Mouse (Mus musculus): ENCODE data around the gene Gsk3b.
A peak's percentile ranks its signal among the peaks of the same experiment; 100 is the strongest.
"Not testable (repeated sequence)": the region's sequence is repeated elsewhere in the genome, so short reads cannot be mapped to it uniquely, and the experiment has no call there.

The Gsk3b gene

GRCm38 (mm10) chr16:38191460-38191859, 102.7 kb downstream of the Gsk3b start:
- DNase-seq: no peak

GRCm38 (mm10) chr16:38192640-38193039, 103.8 kb downstream of the Gsk3b start:
- DNase-seq: no peak

- DNase-seq: no peak
These were observed 108.5 kb downstream of the Gsk3b start for GRCm38 (mm10) chr16:38197299-38197698.

GRCm38 (mm10) chr16:38205272-38205671, 116.5 kb downstream of the Gsk3b start:
- DNase-seq: no peak

DNA sequence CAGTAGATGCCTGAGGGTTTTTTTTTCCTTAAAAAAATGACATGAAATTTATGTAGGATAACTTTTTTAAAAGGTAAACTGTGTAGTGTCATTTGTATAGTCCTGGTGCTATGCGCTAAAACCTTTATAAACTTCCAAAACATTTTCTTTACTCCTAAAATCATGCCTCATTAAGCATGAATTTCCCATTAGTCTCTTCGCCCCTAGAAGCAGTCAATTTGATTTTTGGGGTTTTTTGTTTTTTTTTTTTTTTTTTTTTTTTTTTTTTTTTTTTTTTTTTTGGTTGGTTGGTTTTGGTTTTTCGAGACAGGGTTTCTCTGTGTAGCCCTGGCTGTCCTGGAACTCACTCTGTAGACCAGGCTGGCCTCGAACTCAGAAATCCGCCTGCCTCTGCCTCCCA, 133.7 kb downstream of the Gsk3b start:
- DNase-seq: not testable (repeated sequence)

DNA sequence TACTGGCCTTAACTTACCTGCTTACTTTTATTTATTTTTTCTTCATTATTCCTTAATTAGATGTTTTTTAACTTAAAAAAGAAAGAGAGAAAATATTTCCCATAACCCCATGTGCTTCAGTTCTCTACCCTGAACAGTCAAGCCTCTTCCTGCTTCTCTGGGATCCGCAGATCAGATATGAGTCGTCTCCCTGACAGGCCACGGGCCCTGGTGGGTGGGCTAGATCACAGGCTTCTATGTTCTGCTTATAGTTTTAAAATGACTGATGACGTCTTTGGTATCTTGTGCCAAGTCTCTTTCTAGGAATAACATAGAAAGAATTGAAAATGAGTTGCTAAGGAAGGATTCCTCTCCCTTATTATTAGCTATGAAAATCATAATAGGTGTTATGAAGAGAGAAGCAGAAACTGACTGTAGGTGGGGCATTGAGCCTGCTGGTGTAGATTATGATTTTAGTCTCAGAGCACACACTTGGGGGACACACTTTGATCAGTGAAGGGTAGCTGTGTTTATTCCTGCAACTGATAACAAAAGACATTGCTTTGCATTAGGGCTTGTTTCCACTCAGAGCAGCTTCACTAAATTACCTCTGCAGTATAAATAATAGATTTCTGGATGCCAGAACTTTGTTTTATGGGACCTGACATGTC, 148.3 kb downstream of the Gsk3b start:
- no peak for DNase-seq

DNA sequence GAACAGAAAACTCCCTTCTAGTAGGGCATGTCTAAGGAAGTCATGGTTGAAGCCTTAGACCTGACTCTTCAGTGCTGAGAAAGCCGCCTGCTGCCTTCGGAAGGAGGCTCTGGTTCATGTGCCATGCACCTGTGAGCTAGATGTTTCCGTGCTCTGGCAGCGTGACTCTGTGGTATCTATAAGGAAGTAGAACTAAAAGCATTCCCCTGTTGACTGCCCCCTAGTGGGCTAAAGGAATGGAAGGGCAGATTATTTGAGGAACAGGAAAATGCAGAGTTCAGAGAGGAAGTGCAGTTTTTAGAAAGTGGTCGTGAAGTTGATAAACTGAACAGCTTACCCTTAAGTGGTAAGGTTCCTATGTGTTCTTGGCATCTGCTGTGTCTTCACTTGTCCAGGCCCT, 150.9 kb downstream of the Gsk3b start:
- peak; percentile 20 for DNase-seq

- no peak for DNase-seq
These were observed 151.4 kb downstream of the Gsk3b start for GRCm38 (mm10) chr16:38240167-38240566.

DNA sequence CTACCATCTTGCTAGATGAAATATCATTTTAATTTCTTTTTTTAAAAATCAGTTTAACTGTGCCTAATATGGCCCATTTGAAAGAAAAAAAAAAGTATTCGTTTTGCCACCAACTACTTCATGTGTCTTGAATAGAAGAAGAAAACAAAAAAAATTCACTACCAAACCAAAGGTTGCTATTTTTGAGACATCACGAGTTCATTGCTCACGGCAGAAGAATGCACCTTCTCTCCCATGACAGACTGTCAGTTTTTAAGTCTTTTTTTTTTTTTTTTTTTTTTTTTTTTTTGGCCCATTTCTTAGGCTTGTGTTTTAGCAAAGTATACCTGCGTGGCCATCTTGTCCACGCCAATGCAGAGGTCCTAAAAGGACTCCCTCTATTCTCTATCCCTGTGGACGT, 155.3 kb downstream of the Gsk3b start:
- DNase-seq: no peak

DNA sequence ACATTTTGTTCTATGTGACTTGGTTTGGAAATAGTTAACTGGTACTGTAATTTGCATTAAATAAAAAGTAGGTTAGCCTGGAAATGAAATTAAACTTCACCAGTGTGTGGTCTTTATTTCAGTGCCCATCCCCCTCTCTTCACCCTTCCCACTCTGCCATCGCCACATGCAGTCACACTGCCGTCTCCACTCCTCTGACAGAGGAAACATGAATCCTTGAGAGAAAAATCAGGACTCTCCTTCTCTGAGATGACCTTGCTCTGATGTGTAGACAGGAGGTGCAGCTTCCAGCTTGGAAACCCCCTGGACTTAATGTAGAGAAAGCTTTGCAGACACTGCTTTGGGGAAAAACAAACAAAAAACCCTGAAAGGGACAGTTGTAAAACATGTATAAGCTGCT, 156.6 kb downstream of the Gsk3b start:
- DNase-seq: no peak

DNA sequence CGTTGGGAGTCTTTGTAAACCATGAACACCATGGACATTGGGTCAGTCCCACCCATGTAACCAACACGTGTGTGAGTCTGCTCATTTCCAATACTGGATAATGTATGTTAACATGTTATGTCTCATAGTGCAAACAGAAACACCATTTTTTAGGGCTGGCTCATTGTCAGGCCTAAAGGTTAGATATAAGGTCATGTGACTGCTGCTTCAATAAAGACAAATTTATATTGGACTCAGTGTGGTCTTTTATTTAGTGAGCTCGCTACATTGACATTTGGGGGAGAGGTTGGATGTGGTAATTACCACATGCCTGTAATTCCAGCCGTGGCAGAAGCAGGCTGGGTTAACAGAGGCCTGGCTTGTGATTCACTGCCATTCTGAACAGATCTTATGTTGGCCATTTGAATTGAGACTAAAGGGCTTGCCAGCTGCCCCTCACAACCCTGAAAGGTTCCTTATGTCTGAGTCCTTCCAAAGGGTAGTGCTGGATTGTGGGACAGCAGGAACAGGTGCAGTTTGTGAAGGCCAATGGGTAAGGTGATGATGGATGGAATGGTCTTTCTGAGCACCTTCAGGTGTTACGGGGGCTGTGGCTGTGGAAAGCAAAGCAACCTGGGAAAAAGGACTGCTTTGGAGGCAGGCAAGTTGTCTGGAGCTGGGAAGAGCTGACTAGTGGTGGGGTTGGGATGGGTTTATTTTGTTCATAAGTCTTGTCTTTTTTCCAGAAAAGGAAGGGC, 157.2 kb downstream of the Gsk3b start:
- DNase-seq: no peak

DNA sequence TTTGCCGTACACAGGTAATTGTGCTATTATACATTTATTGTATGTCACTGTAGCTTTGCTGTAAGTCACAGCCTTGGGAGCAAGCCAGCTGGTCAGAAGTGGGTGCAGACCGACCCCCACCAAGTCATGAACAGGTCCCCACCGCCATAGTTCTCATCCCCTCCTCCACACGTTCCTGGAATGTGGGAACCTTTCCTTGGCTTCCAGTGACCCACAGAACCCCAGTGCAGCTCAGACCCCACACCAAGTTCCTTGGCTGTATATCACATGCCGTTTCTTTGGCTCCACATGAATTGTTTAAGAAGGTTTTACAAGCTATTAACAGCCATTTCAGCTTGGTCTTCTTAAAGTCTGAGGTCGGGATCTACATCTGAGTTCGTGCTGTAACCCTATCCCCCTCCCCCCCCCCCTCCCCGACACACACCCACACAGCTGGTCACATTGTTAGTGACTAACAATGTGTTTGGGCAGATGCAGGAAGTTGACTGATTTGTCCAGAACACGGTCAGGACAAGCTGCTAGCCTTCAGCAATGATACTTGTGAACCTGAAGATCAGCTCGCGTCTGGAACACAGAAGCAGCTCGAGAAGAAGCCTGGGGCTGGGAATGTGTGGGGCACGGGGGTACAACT, 159.6 kb downstream of the Gsk3b start:
- DNase-seq: no peak

GRCm38 (mm10) chr16:38250467-38250866, 161.7 kb downstream of the Gsk3b start:
- DNase-seq: no peak

GRCm38 (mm10) chr16:38254001-38254400, 165.2 kb downstream of the Gsk3b start:
- DNase-seq: no peak

- no peak for DNase-seq
These were observed 166.3 kb downstream of the Gsk3b start for GRCm38 (mm10) chr16:38255107-38255506.

DNA sequence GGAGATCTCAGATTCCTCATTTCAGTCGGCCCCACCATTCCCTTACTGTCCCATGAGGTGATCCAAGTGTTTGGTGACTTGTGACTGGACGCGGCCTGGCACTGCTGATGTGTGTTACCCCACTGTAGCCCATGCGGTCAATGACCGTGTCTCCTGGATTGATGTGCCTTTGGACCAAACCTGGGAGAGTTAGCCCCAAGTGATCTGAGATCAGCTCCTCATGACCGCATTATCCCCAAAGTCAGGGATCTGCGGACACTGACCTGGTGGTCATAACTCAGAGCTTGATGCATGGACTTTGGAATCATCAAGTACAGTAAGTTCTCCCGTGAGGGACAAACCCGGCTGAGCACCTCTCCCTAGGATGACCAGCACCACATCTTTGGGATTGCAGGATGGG, 167.1 kb downstream of the Gsk3b start:
- peak; percentile 49 for DNase-seq

DNA sequence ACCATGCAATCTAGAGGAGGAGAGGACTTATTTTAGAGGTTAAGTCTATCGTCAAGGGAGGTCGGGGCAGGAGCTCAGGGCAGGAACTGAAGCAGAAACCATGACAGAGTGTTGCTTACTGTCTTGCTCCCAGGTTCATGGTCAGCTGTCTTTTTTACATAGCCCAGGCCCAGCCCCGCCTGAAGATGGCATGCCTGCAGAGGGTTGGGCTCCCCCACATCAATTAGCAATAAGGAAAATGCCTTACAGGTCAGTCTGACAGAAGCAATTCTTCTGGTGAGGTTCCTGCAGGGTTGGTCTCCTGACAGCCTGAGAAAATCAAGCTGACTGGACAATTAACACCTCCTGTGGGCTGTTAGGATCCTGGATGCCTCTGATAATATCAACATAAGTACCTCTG, 182.8 kb downstream of the Gsk3b start:
- no peak for DNase-seq

DNA sequence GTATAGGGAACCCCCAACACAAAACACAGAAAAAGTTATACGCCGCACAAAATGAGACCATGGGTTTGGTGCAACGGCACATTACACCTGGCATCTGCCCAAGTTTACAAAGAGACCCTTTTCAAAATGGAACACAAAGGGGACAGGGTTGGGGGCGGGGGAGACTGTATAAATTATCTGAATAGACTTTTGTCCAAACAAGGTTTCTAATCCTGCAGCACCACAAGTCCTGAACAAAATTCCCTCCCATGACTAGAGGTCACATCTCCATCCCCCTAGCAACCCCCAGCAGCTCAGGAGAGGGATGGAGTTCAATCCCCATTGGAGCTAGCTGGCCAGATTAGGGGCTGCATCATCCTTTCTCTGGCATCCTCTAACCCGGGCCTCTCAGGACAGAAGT, 183.7 kb downstream of the Gsk3b start:
- no peak for DNase-seq

DNA sequence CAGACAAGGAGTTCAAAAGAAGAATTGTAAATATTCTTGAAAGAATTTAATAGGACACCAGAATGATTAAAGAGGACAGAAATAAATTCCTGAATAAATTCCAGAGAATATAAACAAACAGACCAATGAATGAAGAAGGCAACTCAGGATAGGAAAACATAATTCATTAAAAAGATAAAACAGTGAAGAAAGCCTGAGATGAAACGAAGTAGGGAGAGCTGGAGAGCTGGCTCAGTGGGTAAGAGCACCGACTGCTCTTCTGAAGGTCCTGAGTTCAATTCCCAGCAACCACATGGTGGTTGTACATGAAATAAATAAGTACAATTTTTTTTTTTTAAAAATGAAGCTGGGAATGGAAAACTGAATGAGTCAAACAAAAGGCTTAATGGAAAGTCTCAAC, 185.9 kb downstream of the Gsk3b start:
- DNase-seq: no peak

DNA sequence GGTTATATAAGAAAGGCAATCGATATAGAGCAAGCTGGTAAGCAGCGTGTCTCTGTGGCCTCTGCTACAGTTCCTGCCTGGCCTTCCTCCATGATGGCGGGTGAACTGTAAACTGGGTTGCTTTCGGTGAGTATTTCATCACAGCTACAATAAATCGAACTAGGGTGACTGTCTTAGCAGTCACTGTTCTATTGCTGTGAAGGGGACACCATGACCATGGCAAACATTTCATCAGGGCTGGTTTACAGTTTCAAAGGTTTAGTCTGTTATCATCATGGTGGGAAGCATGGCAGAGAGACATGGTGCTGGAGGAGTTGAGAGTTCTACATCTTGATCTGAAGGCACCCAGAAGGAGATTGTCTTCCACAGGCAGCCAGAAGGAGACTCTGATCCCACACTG, 191.0 kb downstream of the Gsk3b start:
- DNase-seq: no peak

DNA sequence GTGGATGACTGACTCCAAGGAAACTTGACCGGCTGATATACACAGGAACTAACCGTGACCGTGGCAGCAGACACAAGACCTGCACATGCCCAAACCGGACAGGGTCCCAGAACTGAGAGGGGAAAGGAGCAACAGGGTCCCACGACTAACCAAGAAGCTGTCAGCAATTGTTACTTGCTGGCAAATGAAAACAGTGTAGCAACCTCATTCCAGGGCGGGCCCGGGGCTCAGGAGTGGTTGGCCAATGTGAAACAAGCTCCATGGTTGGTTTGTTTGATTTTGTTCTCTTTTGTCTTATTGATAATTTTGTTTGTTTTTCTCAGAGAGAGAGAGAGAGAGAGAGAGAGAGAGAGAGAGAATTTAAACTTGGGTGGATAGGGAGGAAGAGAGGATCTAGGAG, 192.2 kb downstream of the Gsk3b start:
- no peak for DNase-seq

- no peak for DNase-seq
These were observed 193.9 kb downstream of the Gsk3b start for GRCm38 (mm10) chr16:38282559-38283160.

DNA sequence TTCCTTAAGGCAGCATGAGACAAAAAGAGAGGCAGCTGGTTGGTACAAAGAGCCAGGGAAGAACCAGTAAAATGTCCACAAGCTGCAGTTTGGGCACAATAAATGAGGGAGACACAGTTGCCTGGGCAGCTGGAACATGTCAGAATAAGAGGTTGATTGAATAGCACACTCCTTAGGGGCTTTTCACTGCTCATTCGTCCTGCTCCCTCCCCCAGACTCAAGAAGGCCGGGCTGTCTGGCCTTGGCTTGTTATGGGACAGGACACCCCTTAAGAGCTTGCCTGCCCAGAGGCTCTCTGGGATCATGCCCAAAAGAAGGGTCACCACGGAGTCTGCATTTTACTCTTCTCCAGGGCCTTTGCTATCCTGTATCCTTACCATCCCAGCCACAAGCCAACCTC, 194.5 kb downstream of the Gsk3b start:
- no peak for DNase-seq

- DNase-seq: no peak
These were observed 197.0 kb downstream of the Gsk3b start for GRCm38 (mm10) chr16:38285801-38286200.
